Mouse (Mus musculus) liver, postnatal 0 days (tissue): Measurements from ENCODE around the gene Usp31. TPM values are rescaled to one million over a fixed set of nuclear protein-coding genes. Genes with fewer than 3 reads are reported as not detected.

Experiments
- ATAC-seq: fragments of 200-750 bp; cut with Nextera tagmentation; 2 replicates; pipeline ENCODE4 v1.8.0; 2017; ENCODE audit warnings: mild to moderate bottlenecking, moderate library complexity
- DNase-seq: peaks from one replicate; pipeline ENCODE4 v3.0.0-alpha.2; 2016
- H3K27ac ChIP-seq: fragments of 300-500 bp; sonication (generic); 2 replicates; pipeline ENCODE4 v1.5.1; 2014; ENCODE audit warnings: antibody characterized with exemption, moderate library complexity, mild to moderate bottlenecking, low read depth
- H3K27me3 ChIP-seq: fragments of 300-500 bp; sonication (generic); 2 replicates; pipeline ENCODE4 v1.6.1; 2014; ENCODE audit warnings: low read length, control low read depth, mixed read lengths; ENCODE audit not compliant: insufficient read depth
- H3K36me3 ChIP-seq: fragments of 300-500 bp; sonication (generic); replicated peaks from 2 replicates; pipeline ENCODE4 v1.6.1; 2014; ENCODE audit warnings: mild to moderate bottlenecking, control low read depth, low read length, moderate library complexity, mixed read lengths; ENCODE audit not compliant: insufficient read depth
- H3K4me1 ChIP-seq: fragments of 300-500 bp; sonication (generic); 2 replicates; pipeline ENCODE4 v1.6.1; 2014; ENCODE audit warnings: antibody characterized with exemption, mild to moderate bottlenecking, control low read depth; ENCODE audit not compliant: insufficient read depth
- H3K4me2 ChIP-seq: fragments of 300-500 bp; sonication (generic); 2 replicates; pipeline ENCODE4 v1.6.1; 2014; ENCODE audit warnings: low read depth, mild to moderate bottlenecking, low read length, moderate library complexity, mixed read lengths
- H3K4me3 ChIP-seq: fragments of 300-500 bp; sonication (generic); 2 replicates; pipeline ENCODE4 v1.5.1; 2014; ENCODE audit warnings: low read depth, low read length
- H3K9ac ChIP-seq: fragments of 300-500 bp; sonication (generic); replicated peaks from 2 replicates; pipeline ENCODE4 v1.6.1; 2014; ENCODE audit warnings: mild to moderate bottlenecking, moderate library complexity
- H3K9me3 ChIP-seq: fragments of 300-500 bp; sonication (generic); 2 replicates; pipeline ENCODE4 v1.6.1; 2016; ENCODE audit warnings: mild to moderate bottlenecking, control low read depth, low read length, mixed read lengths
- CTCF ChIP-seq: sonication (generic); IDR thresholded peaks from 2 replicates; pipeline ENCODE4 v1.5.1; 2016; ENCODE audit warnings: antibody characterized with exemption, low read depth
- EP300 ChIP-seq: IDR thresholded peaks from 2 replicates; pipeline ENCODE4 v1.6.1; 2016; ENCODE audit warnings: antibody characterized with exemption, low read depth, mild to moderate bottlenecking
- WGBS: fragments of 180-500 bp; shearing (Covaris S2); extraction: QIAGEN DNeasy Blood & Tissue Kit; methylation state at CpG from one replicate; pipeline ENCODE4 v1.1.7; 2014; ENCODE audit not compliant: insufficient replicate concordance; 5-methylcytosine and 5-hydroxymethylcytosine counted together
- polyA plus RNA-seq: library from polyadenylated mRNA; unstranded; fragments of >200 nt; fragmentation: Nextera tagmentation; extraction: Ambion mirVana; gene quantifications from 2 replicates; pipeline ENCODE4 v1.2.1, GENCODE M21; 2015

Usp31 gene
- polyA plus RNA-seq, 1 experiment from 2014 or later = 0.46 TPM

DNA sequence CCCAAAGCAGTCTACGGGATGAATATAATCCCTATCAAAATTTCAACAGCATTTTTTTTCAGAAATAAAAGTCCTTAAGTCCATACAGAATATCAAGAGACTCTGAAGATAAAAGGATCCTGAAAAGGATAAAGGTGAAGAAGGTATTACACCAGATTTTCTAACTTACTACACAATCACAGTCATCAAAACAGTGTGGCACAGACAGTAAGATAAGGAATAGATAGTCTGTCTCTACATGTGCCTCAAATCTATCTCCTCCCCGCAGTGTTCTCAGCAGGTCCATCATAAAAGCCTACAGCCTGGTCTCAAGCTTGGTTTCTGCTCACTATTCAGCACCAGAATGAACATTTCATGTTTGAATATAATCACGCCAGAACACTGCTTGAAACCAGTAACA lies 6.6 kb downstream of the Usp31 start:
- DNase-seq (no peak), ATAC-seq (no peak)
- H3K4me3 ChIP-seq = no peak overlapping the region
- peaks cover 9% of the 10 kb centered on the region; the same call in 1 of the 2 replicates for H3K4me1 ChIP-seq
- no peak overlapping the region for H3K27ac ChIP-seq
- no peak overlapping the region for H3K9ac ChIP-seq
- no peak overlapping the region for H3K4me2 ChIP-seq
- TF ChIP-seq CTCF (no peak), EP300 (no peak)
- H3K27me3 ChIP-seq = no peaks in the 10 kb centered on the region
- 73% methylated on average over 3 of the region's 3 CpGs for WGBS
- H3K36me3 ChIP-seq = no peaks in the 10 kb centered on the region
- H3K9me3 ChIP-seq = no peaks in the 10 kb centered on the region

DNA sequence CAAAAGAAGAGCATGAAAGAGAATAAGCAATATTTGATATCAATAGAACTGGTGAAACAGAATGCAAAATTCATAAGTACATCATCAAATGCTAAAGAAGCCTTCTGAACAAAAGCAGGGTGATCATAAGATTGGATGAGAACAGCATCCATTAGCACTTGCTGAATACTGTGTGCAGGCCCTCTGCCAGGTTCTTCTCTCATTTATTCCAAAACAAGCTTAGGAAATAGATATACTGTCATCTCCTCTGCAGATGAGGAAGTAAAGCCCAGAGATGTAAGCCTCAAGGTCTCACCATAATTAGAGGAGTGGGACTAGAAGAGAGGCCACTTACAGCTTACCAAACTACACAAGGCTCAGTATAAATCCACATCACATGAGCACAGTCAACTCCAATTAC lies 7.8 kb downstream of the Usp31 start:
- Histone ChIP-seq H3K9me3 (no peaks in the 10 kb centered on the region), H3K27me3 (no peaks in the 10 kb centered on the region), H3K36me3 (no peaks in the 10 kb centered on the region), H3K9ac (no peak overlapping the region), H3K27ac (no peak overlapping the region), H3K4me1 (peaks cover 9% of the 10 kb centered on the region; the same call in 1 of the 2 replicates), H3K4me2 (no peak overlapping the region), H3K4me3 (no peak overlapping the region)
- no peak for DNase-seq
- TF ChIP-seq CTCF (no peak), EP300 (no peak)
- no peak for ATAC-seq

DNA sequence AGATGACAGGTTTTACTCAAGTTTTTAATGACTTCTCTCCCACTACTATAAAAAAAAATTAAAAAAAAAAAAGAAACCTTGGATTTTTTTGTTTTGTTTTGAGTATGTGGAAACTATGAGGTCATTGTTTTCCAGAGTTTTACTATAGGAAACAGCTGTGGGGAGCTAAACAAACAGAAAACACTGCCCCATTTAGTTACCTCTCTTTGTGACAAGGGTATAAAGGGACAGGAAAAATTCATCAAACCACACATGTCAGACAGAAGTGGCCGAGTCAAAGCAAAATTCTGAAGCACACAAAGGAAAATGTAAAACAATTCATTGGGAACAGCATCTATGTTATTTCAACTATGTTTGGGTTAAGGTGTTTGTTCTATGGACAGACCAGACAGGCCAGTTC lies 9.5 kb downstream of the Usp31 start:
- Histone ChIP-seq H3K4me3 (no peak overlapping the region), H3K4me2 (no peak overlapping the region), H3K9me3 (no peaks in the 10 kb centered on the region), H3K4me1 (0 out of 2 replicates have a peak, but pooled peaks cover 3% of the 10 kb centered on the region), H3K9ac (no peak overlapping the region), H3K27ac (no peak overlapping the region), H3K36me3 (no peaks in the 10 kb centered on the region), H3K27me3 (no peaks in the 10 kb centered on the region)
- ATAC-seq = no peak
- no peak for DNase-seq
- 71% methylated on average over 1 of the region's 1 CpGs for WGBS
- no peak for TF ChIP-seq EP300

- no peak for TF ChIP-seq CTCF
- TF ChIP-seq EP300 = no peak
- no peaks in the 10 kb centered on the region for H3K27me3 ChIP-seq
- ATAC-seq = no peak
- H3K9me3 ChIP-seq = no peaks in the 10 kb centered on the region
- H3K4me2 ChIP-seq = no peak overlapping the region
- H3K4me3 ChIP-seq = no peak overlapping the region
- 0 out of 2 replicates have a peak, but pooled peaks cover 3% of the 10 kb centered on the region for H3K4me1 ChIP-seq
- no peak for DNase-seq
- no peak overlapping the region for H3K9ac ChIP-seq
- no peaks in the 10 kb centered on the region for H3K36me3 ChIP-seq
- no peak overlapping the region for H3K27ac ChIP-seq
These were observed 9.9 kb downstream of the Usp31 start for GRCm38 (mm10) chr7:121697170-121697569.

DNA sequence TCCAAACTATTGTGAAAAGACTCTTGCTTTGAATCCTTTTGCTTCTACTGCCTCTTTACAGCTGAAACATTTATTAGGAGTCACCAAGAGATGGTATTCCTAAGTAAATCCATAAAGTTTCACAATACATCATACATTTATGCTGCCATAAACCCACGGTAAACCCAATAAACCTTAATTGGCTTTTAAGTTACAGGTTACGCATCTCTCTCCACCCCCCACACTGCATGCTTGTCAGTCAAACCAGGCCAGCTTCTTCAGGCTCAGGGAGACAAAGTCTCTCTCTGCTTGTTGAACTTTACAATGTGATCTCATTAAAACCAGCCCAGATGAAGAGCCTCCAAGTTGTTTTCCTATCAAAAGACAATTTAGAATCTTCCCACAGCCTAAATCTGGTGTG lies 15.2 kb downstream of the Usp31 start:
- H3K4me3 ChIP-seq = no peak overlapping the region
- H3K27me3 ChIP-seq = no peaks in the 10 kb centered on the region
- no peak overlapping the region for H3K27ac ChIP-seq
- ATAC-seq = no peak
- no peak for DNase-seq
- H3K9me3 ChIP-seq = no peaks in the 10 kb centered on the region
- no peaks in the 10 kb centered on the region for H3K36me3 ChIP-seq
- no peaks in the 10 kb centered on the region for H3K4me1 ChIP-seq
- no peak overlapping the region for H3K9ac ChIP-seq
- H3K4me2 ChIP-seq = no peak overlapping the region
- TF ChIP-seq EP300 = no peak
- no peak for TF ChIP-seq CTCF
- WGBS = 88% methylated on average over 2 of the region's 2 CpGs

- DNase-seq (no peak), ATAC-seq (no peak)
- Histone ChIP-seq H3K27ac (no peak overlapping the region), H3K4me2 (no peak overlapping the region), H3K9me3 (no peaks in the 10 kb centered on the region), H3K9ac (no peak overlapping the region), H3K4me1 (no peaks in the 10 kb centered on the region), H3K36me3 (no peaks in the 10 kb centered on the region), H3K4me3 (no peak overlapping the region), H3K27me3 (no peaks in the 10 kb centered on the region)
- TF ChIP-seq EP300 = no peak
- TF ChIP-seq CTCF = no peak
These were observed 17.7 kb downstream of the Usp31 start for GRCm38 (mm10) chr7:121689338-121689737.

- WGBS = 75% methylated on average over 5 of the region's 5 CpGs
- no peaks in the 10 kb centered on the region for H3K9me3 ChIP-seq
- no peak for TF ChIP-seq CTCF
- no peak for TF ChIP-seq EP300
- no peaks in the 10 kb centered on the region for H3K4me1 ChIP-seq
- no peak overlapping the region for H3K27ac ChIP-seq
- H3K27me3 ChIP-seq = no peaks in the 10 kb centered on the region
- H3K4me3 ChIP-seq = no peak overlapping the region
- H3K9ac ChIP-seq = no peak overlapping the region
- ATAC-seq (no peak), DNase-seq (no peak)
- H3K36me3 ChIP-seq = no peaks in the 10 kb centered on the region
- no peak overlapping the region for H3K4me2 ChIP-seq
These were observed 21.7 kb downstream of the Usp31 start for GRCm38 (mm10) chr7:121685140-121685984.
